Mouse (Mus musculus) heart, adult 2 months (tissue): ENCODE data around the gene Rab3d.

Experiments used
- CTCF ChIP-seq: fragments of 200-600 bp; IDR thresholded peaks from 2 replicates; pipeline ENCODE4 v1.8.1; 2022; ENCODE audit warnings: antibody characterized with exemption, mild to moderate bottlenecking, moderate library complexity
- EP300 ChIP-seq: fragments of 200-500 bp; IDR thresholded peaks from 2 replicates; pipeline ENCODE4 v1.6.1; 2011; ENCODE audit warnings: low read depth, low read length, control low read depth; ENCODE audit not compliant: insufficient read depth
- POLR2A ChIP-seq: fragments of 200-500 bp; IDR thresholded peaks from 2 replicates; pipeline ENCODE4 v1.6.1; 2011; ENCODE audit warnings: mild to moderate bottlenecking, low read depth, low read length, control low read depth; ENCODE audit not compliant: insufficient read depth

- TF ChIP-seq POLR2A (no peak), CTCF (no peak), EP300 (no peak)
These were observed 19.8 kb upstream of the Rab3d start for GRCm38 (mm10) chr9:21937711-21938175.
